Mouse (Mus musculus): ENCODE results near the gene Fam50a.

GRCm38 (mm10) chrX:74270902-74271551 is 41.8 kb upstream of the Fam50a start:
- TF ChIP-seq CTCF (conservative IDR thresholded peaks at IDR 0.05; ENCODE audit: low read length) = no peak
- TF ChIP-seq POU5F1 (IDR thresholded peaks at IDR 0.05; ENCODE audit: borderline replicate concordance, low read length) = no peak

Measured in E14TG2a.4 (cell line).